Mouse (Mus musculus) midbrain, embryonic 12.5 days (tissue): ENCODE data around the gene Eif3d. TPM values are rescaled to one million over a fixed set of nuclear protein-coding genes. Genes with fewer than 3 reads are reported as not detected.

ENCODE experiments used
- ATAC-seq: fragments of 200-750 bp; cut with Nextera tagmentation; 2 replicates; pipeline ENCODE4 v1.8.0; 2017; ENCODE audit warnings: low read depth, moderate TSS enrichment, moderate library complexity; ENCODE audit not compliant: low FRiP score
- H3K27ac ChIP-seq: fragments of 300-500 bp; sonication (generic); replicated peaks from 2 replicates; pipeline ENCODE4 v1.5.1; 2016; ENCODE audit warnings: mild to moderate bottlenecking
- H3K27me3 ChIP-seq: fragments of 300-500 bp; sonication (generic); 2 replicates; pipeline ENCODE4 v1.6.1; 2016; ENCODE audit warnings: mild to moderate bottlenecking
- H3K36me3 ChIP-seq: fragments of 300-500 bp; sonication (generic); 2 replicates; pipeline ENCODE4 v1.6.1; 2016
- H3K4me1 ChIP-seq: fragments of 300-500 bp; sonication (generic); 2 replicates; pipeline ENCODE4 v1.6.1; 2016
- H3K4me2 ChIP-seq: fragments of 300-500 bp; sonication (generic); replicated peaks from 2 replicates; pipeline ENCODE4 v1.6.1; 2016; ENCODE audit warnings: mild to moderate bottlenecking, moderate library complexity
- H3K4me3 ChIP-seq: fragments of 300-500 bp; sonication (generic); 2 replicates; pipeline ENCODE4 v1.5.1; 2016; ENCODE audit warnings: mild to moderate bottlenecking
- H3K9ac ChIP-seq: fragments of 300-500 bp; sonication (generic); replicated peaks from 2 replicates; pipeline ENCODE4 v1.6.1; 2016; ENCODE audit warnings: mild to moderate bottlenecking, moderate library complexity
- H3K9me3 ChIP-seq: fragments of 300-500 bp; sonication (generic); 2 replicates; pipeline ENCODE4 v1.6.1; 2016; ENCODE audit warnings: mild to moderate bottlenecking
- WGBS: fragments of 180-500 bp; shearing (Covaris S2); methylation state at CpG from one replicate; pipeline ENCODE4 v1.1.7; 2016; 5-methylcytosine and 5-hydroxymethylcytosine counted together
- polyA plus RNA-seq: library from polyadenylated mRNA; unstranded; fragments of >200 nt; fragmentation: Nextera tagmentation; extraction: Ambion mirVana; gene quantifications from 2 replicates; pipeline ENCODE4 v1.2.1, GENCODE M21; 2016

The Eif3d gene
- polyA plus RNA-seq, 1 experiment from 2014 or later: 233 TPM

GRCm38 (mm10) chr15:77914507-77914906 is 56.1 kb downstream of the Eif3d start:
- Histone ChIP-seq H3K4me3 (no peak overlapping the region), H3K27me3 (no peaks in the 10 kb centered on the region), H3K4me2 (no peak overlapping the region), H3K9me3 (no peaks in the 10 kb centered on the region), H3K9ac (no peak overlapping the region), H3K36me3 (peaks cover 42% of the 10 kb centered on the region), H3K27ac (no peak overlapping the region), H3K4me1 (no peaks in the 10 kb centered on the region)
- ATAC-seq: no peak
- WGBS: 98% methylated on average over 3 of the region's 3 CpGs

GRCm38 (mm10) chr15:77913054-77913453 is 57.6 kb downstream of the Eif3d start:
- H3K9me3 ChIP-seq: no peaks in the 10 kb centered on the region
- no peak overlapping the region for H3K4me3 ChIP-seq
- H3K9ac ChIP-seq: no peak overlapping the region
- no peak for ATAC-seq
- H3K4me2 ChIP-seq: no peak overlapping the region
- WGBS: 90% methylated on average over 8 of the region's 8 CpGs
- peaks cover 36% of the 10 kb centered on the region for H3K36me3 ChIP-seq
- no peak overlapping the region for H3K27ac ChIP-seq
- no peaks in the 10 kb centered on the region for H3K27me3 ChIP-seq
- no peaks in the 10 kb centered on the region for H3K4me1 ChIP-seq

- H3K4me3 ChIP-seq: no peak overlapping the region
- H3K27ac ChIP-seq: no peak overlapping the region
- H3K4me1 ChIP-seq: no peaks in the 10 kb centered on the region
- no peaks in the 10 kb centered on the region for H3K27me3 ChIP-seq
- 61% methylated on average over 7 of the region's 7 CpGs for WGBS
- no peak overlapping the region for H3K4me2 ChIP-seq
- H3K36me3 ChIP-seq: peaks cover 33% of the 10 kb centered on the region
- H3K9me3 ChIP-seq: no peaks in the 10 kb centered on the region
- ATAC-seq: no peak
- H3K9ac ChIP-seq: no peak overlapping the region
Observed at GRCm38 (mm10) chr15:77912585-77912984, 58.0 kb downstream of the Eif3d start.

- ATAC-seq: no peak
- Histone ChIP-seq H3K9me3 (no peaks in the 10 kb centered on the region), H3K27me3 (peaks cover 3% of the 10 kb centered on the region; the same call in 1 of the 2 replicates), H3K27ac (no peak overlapping the region), H3K4me2 (no peak overlapping the region), H3K4me1 (no peaks in the 10 kb centered on the region), H3K36me3 (peaks cover 32% of the 10 kb centered on the region), H3K9ac (no peak overlapping the region), H3K4me3 (no peak overlapping the region)
- WGBS: 57% methylated on average over 5 of the region's 5 CpGs
Observed at GRCm38 (mm10) chr15:77912048-77912447, 58.6 kb downstream of the Eif3d start.

- Histone ChIP-seq H3K36me3 (peaks cover 26% of the 10 kb centered on the region), H3K9ac (no peak overlapping the region), H3K4me3 (no peak overlapping the region), H3K4me1 (no peaks in the 10 kb centered on the region), H3K27ac (no peak overlapping the region), H3K4me2 (no peak overlapping the region), H3K9me3 (no peaks in the 10 kb centered on the region), H3K27me3 (peaks cover 13% of the 10 kb centered on the region)
- ATAC-seq: no peak
- WGBS: 37% methylated on average over 2 of the region's 2 CpGs
Observed at GRCm38 (mm10) chr15:77911065-77911464, 59.5 kb downstream of the Eif3d start.

Other genes starting within 250 kb of the Eif3d start
- not detected in 2 replicates for gene Apol9b, start 241.8 kb downstream of the Eif3d start, polyA plus RNA-seq
- gene Apol8, start 213.8 kb downstream of the Eif3d start, polyA plus RNA-seq: 0.22 and 0.40 TPM in 2 replicates
- 24.9 and 29.1 TPM in 2 replicates for gene Myh9, start 128.6 kb downstream of the Eif3d start, polyA plus RNA-seq
- 206 and 210 TPM in 2 replicates for gene Txn2, start 41.8 kb downstream of the Eif3d start, polyA plus RNA-seq
- 6.2 and 6.8 TPM in 2 replicates for gene Foxred2, start 14.1 kb downstream of the Eif3d start, polyA plus RNA-seq
- gene Cacng2, start 149.2 kb upstream of the Eif3d start, polyA plus RNA-seq: 3.1 and 3.4 TPM in 2 replicates
- 114 and 120 TPM in 2 replicates for gene Ift27, start 203.3 kb upstream of the Eif3d start, polyA plus RNA-seq
- 0.38 TPM in 1 of 2 replicates, not detected in the other for gene Pvalb, start 235.6 kb upstream of the Eif3d start, polyA plus RNA-seq